Mouse (Mus musculus) Patski (cell line): ENCODE results near the gene Ndufs5. TPM values are rescaled to one million over a fixed set of nuclear protein-coding genes. Genes with fewer than 3 reads are reported as not detected.
A peak's percentile ranks its signal among the peaks of the same experiment; 100 is the strongest.

ENCODE experiments used
- ATAC-seq: fragments of 100-300 bp; one replicate; pipeline ENCODE4 v1.8.0; 2021
- CTCF ChIA-PET: fragments of 350-600 bp; sonication (Branson Sonifier 250); formaldehyde crosslinking; loops from one replicate; lab custom pipeline; 2022; ENCODE audit warnings: inconsistent platforms; lab: Charles Lee
- POLR2A ChIA-PET: fragments of 350-600 bp; sonication (Branson Sonifier 250); formaldehyde crosslinking; loops from one replicate; lab custom pipeline; 2022; ENCODE audit warnings: antibody characterized with exemption, inconsistent platforms; lab: Charles Lee
- DNase-seq: peaks from one replicate; pipeline ENCODE4 v3.0.0-alpha.2; 2011; ENCODE audit warnings: low read depth, low spot score
- H3K27me3 ChIP-seq: fragments of 371-371 bp; one replicate; pipeline ENCODE4 v1.5.1; 2021
- CTCF ChIP-seq: fragments of 100-300 bp; IDR thresholded peaks from one replicate; pipeline ENCODE4 v1.5.1; 2021
- in situ Hi-C: fragments of 300-500 bp; cut with MboI; formaldehyde crosslinking; loops from 3 replicates; pipeline ENCODE4 v1.11.1; 2018; ENCODE audit warnings: low pct_unique_long_range_greater_than_20kb, mixed read lengths
- polyA plus RNA-seq: library from polyadenylated mRNA; unstranded; gene quantifications from one replicate; pipeline ENCODE4 v1.2.3, GENCODE M21; 2021

The Ndufs5 gene
- polyA plus RNA-seq, 1 experiment from 2014 or later, result 64.3 TPM

DNA sequence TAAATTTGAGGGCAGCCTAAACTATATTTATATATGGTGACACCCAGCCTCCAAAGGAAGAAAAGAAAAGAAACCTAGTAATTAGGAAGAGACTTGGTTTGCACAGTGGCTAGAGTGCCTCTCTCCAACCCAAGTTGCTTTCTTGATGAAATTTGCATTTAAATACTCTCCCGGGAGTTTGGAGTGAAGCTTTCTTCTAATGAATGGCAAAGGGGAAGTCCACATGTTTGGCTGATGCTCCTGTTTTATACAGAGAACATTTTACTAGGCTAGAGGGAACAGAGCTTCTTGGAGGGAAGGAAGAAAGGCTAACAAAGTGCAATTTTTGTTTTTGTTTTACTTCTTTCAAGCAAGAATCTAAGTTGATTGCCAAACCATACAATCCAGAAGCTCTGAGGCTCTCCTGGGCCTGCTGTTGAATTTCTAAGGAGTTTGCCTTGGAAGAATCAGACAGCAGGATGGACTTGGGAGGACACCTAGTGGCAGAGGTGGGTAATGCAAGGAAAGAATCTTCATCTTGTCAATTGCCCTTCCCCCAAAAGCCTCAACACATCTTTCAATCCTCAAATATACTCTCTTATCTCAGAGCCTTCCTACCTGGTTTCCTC, 50.6 kb downstream of the Ndufs5 start:
- in situ Hi-C loops, result loop anchor here (5.0 kb wide), 1 partner anchor 130 kb away; no protein-coding TSS in a partner anchor
- ATAC-seq, result no peak
- peak; percentile 80 for TF ChIP-seq CTCF
- peak; percentile 50 for DNase-seq
- ChIA-PET POLR2A (no interaction called here), CTCF (interaction anchor here (0.8 to 5.0 kb wide), 7 partner anchors 33 to 197 kb away, joined by 3 to 30 read pairs (median 5); no protein-coding TSS in a partner anchor)
- H3K27me3 ChIP-seq, result no peaks in the 10 kb centered on the region

GRCm38 (mm10) chr4:123666517-123666916, 51.5 kb downstream of the Ndufs5 start:
- DNase-seq, result no peak
- CTCF ChIA-PET, result interaction anchor here (1.0 to 5.0 kb wide), 7 partner anchors 21 to 146 kb away, joined by 3 to 30 read pairs (median 8); no protein-coding TSS in a partner anchor
- POLR2A ChIA-PET, result no interaction called here
- no peak for ATAC-seq
- in situ Hi-C loops, result loop anchor here (5.0 kb wide), 1 partner anchor 129 kb away; no protein-coding TSS in a partner anchor
- H3K27me3 ChIP-seq, result no peaks in the 10 kb centered on the region
- no peak for TF ChIP-seq CTCF

DNA sequence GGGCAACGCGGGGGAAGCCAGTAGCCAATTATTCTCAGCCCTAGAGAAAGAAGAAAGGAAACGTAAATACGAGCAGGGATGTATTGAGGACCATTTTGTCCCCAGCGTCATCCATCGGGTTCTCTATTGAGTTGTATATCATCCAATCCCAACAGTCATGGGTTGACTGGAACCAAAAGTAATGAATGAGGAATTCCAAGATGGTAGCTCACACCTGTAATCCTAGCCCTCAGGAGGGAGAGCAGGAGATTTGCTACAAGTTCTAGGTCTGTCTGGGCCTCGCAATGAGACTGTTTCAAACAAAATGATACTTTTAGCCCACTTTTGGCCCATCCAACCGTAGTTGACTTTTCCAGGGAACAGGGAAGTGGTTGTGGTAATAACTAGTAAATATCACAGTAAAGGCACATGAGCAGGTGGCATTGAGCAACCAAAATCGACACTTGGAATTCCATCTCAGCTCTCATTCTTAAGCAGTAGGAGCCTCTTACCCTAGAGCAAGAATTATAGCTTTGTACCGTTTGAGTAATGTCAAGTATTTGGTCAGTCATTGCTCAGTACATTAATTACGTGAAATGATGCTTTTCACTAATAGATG, 52.2 kb downstream of the Ndufs5 start:
- ChIA-PET POLR2A (no interaction called here), CTCF (interaction anchor here (1.0 to 5.0 kb wide), 7 partner anchors 20 to 145 kb away, joined by 3 to 30 read pairs (median 8); no protein-coding TSS in a partner anchor)
- H3K27me3 ChIP-seq, result no peaks in the 10 kb centered on the region
- in situ Hi-C loops, result loop anchor here (5.0 kb wide), 1 partner anchor 128 kb away; no protein-coding TSS in a partner anchor
- DNase-seq, result no peak
- no peak for ATAC-seq
- TF ChIP-seq CTCF, result no peak

- POLR2A ChIA-PET, result no interaction called here
- TF ChIP-seq CTCF, result no peak
- ATAC-seq, result peak; percentile 4
- in situ Hi-C loops, result loop anchor here (5.0 kb wide), 1 partner anchor 128 kb away; no protein-coding TSS in a partner anchor
- DNase-seq, result no peak
- no peaks in the 10 kb centered on the region for H3K27me3 ChIP-seq
- CTCF ChIA-PET, result interaction anchor here (1.6 to 5.0 kb wide), 3 partner anchors 31 to 130 kb away, joined by 8 to 30 read pairs (median 29); no protein-coding TSS in a partner anchor
Measured at GRCm38 (mm10) chr4:123664951-123665661, 52.9 kb downstream of the Ndufs5 start.

GRCm38 (mm10) chr4:123664021-123664950, 53.7 kb downstream of the Ndufs5 start:
- in situ Hi-C loops, result no loop called here

DNA sequence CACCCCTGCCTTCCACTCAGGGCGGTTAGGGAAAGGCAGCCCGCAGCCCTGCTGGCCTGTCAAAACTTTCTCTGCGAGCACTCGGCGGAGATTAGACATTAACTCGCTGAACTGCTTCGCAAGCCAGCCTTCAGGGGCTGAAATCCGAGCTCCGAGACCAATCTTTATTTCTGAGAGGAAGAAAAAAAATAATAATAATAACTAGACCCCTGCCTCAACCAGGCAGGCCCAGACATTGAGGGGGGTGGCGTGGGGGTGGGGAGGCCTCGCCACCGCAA, 54.4 kb downstream of the Ndufs5 start:
- ChIA-PET CTCF (interaction anchor here (0.9 to 2.9 kb wide), 5 partner anchors 18 to 129 kb away, joined by 3 to 16 read pairs (median 4); no protein-coding TSS in a partner anchor), POLR2A (interaction anchor here (1.3 to 1.5 kb wide), 2 partner anchors 30 to 39 kb away, joined by 3 to 5 read pairs; no protein-coding TSS in a partner anchor)
- H3K27me3 ChIP-seq, result no peaks in the 10 kb centered on the region
- peak; percentile 50 for ATAC-seq
- in situ Hi-C loops, result no loop called here
- no peak for DNase-seq
- no peak for TF ChIP-seq CTCF

More at GRCm38 (mm10) chr4:123664021-123664950, 53.7 kb downstream of the Ndufs5 start:
- ChIA-PET CTCF (interaction anchor here (1.0 to 2.9 kb wide), 2 partner anchors 31 to 129 kb away, joined by 4 to 16 read pairs; no protein-coding TSS in a partner anchor), POLR2A (interaction anchor here (1.3 kb wide), 1 partner anchor 40 kb away, joined by 3 read pairs; no protein-coding TSS in a partner anchor)
- no peak for DNase-seq
- no peaks in the 10 kb centered on the region for H3K27me3 ChIP-seq
- ATAC-seq, result peak; percentile 75
- TF ChIP-seq CTCF, result no peak

DNA sequence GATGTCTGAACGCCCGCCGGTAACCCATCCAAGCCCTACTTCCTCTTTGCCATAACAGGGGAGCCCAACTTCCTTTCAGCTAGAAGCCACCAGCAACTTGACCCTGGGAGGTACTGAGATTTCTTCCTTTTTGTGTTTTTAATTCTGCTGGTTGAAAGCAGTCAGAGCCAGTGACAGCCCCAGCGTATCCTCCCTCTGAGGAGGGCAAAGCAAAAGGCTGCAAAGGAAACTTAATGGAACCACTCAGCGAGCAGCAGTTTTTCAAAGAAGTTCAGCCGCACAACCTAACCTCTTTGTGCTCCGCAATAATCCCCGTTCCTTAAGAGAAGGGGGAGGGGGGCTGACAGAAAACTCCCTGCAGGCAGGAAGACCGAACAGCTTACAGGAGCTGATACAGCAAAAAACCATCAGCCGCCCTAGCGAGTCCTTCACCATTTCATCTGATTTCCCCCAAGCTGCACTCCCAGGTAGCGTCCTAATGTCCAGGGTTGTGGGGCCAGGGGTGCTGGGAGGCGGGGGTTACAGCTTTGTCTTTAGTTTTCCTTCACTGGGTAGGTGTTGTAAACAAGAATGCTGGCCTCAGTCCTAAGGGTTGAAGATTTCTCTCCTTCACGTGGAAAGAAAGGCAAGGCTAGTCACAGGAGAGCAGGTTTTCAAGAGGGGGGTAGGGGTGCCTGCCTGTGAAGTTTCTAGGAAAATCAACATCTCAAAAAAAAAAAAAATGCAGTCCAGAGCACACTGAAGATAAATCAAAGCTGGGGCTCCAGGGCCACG, 54.9 kb downstream of the Ndufs5 start:
- CTCF ChIA-PET, result interaction anchor here (0.9 to 2.9 kb wide), 5 partner anchors 17 to 128 kb away, joined by 3 to 16 read pairs (median 4); no protein-coding TSS in a partner anchor
- no peak for ATAC-seq
- no peak for DNase-seq
- no peaks in the 10 kb centered on the region for H3K27me3 ChIP-seq
- in situ Hi-C loops, result no loop called here
- POLR2A ChIA-PET, result interaction anchor here (0.6 to 1.5 kb wide), 3 partner anchors 18 to 39 kb away, joined by 3 to 5 read pairs (median 3); no protein-coding TSS in a partner anchor
- no peak for TF ChIP-seq CTCF

Other genes starting within 250 kb of the Ndufs5 start
- 84.1 TPM for gene Macf1, start 33.8 kb downstream of the Ndufs5 start, polyA plus RNA-seq
- gene Akirin1, start 32.1 kb upstream of the Ndufs5 start, polyA plus RNA-seq, result 30.5 TPM
- 19.0 TPM for gene Rhbdl2, start 69.7 kb upstream of the Ndufs5 start, polyA plus RNA-seq
- 0.09 TPM for gene 4933427I04Rik, start 141.5 kb upstream of the Ndufs5 start, polyA plus RNA-seq
- 45.4 TPM for gene Mycbp, start 186.6 kb upstream of the Ndufs5 start, polyA plus RNA-seq
- gene Rragc, start 199.2 kb upstream of the Ndufs5 start, polyA plus RNA-seq, result 80.9 TPM
- 0.19 TPM for gene 4930535I16Rik, start 199.8 kb upstream of the Ndufs5 start, polyA plus RNA-seq